Mouse (Mus musculus) intestine, embryonic 14.5 days (tissue): ENCODE data around the gene Tepsin. TPM values are rescaled to one million over a fixed set of nuclear protein-coding genes. Genes with fewer than 3 reads are reported as not detected.

Experiments used
- ATAC-seq: fragments of 200-750 bp; cut with Nextera tagmentation; replicated peaks from 2 replicates; pipeline ENCODE4 v1.8.0; 2017; ENCODE audit warnings: low read depth, moderate number of reproducible peaks, moderate TSS enrichment, moderate library complexity; ENCODE audit not compliant: low FRiP score, low TSS enrichment
- DNase-seq: peaks from one replicate; pipeline ENCODE4 v3.0.0-alpha.2; 2018; ENCODE audit warnings: low spot score
- H3K27ac ChIP-seq: fragments of 300-500 bp; sonication (generic); 2 replicates; pipeline ENCODE4 v1.5.1; 2014; ENCODE audit warnings: low read depth, mild to moderate bottlenecking, control low read depth
- H3K27me3 ChIP-seq: fragments of 300-500 bp; sonication (generic); replicated peaks from 2 replicates; pipeline ENCODE4 v1.6.1; 2014; ENCODE audit warnings: low read length, control low read depth; ENCODE audit not compliant: control insufficient read depth, insufficient read depth
- H3K36me3 ChIP-seq: fragments of 300-500 bp; sonication (generic); 2 replicates; pipeline ENCODE4 v1.6.1; 2014; ENCODE audit warnings: low read length, control low read depth; ENCODE audit not compliant: control insufficient read depth, insufficient read depth
- H3K4me1 ChIP-seq: fragments of 300-500 bp; sonication (generic); replicated peaks from 2 replicates; pipeline ENCODE4 v1.6.1; 2014; ENCODE audit warnings: low read length, control low read depth, mixed read lengths; ENCODE audit not compliant: control insufficient read depth, insufficient read depth
- H3K4me2 ChIP-seq: fragments of 300-500 bp; sonication (generic); 2 replicates; pipeline ENCODE4 v1.6.1; 2014; ENCODE audit warnings: low read length
- H3K4me3 ChIP-seq: fragments of 300-500 bp; sonication (generic); 2 replicates; pipeline ENCODE4 v1.5.1; 2014; ENCODE audit warnings: low read depth, low read length, control low read depth, mixed read lengths
- H3K9ac ChIP-seq: fragments of 300-500 bp; sonication (generic); 2 replicates; pipeline ENCODE4 v1.6.1; 2014; ENCODE audit warnings: mild to moderate bottlenecking, low read length
- H3K9me3 ChIP-seq: fragments of 300-500 bp; sonication (generic); 2 replicates; pipeline ENCODE4 v1.6.1; 2016; ENCODE audit warnings: low read length, control low read depth; ENCODE audit not compliant: control insufficient read depth
- WGBS: fragments of 180-500 bp; shearing (Covaris S2); extraction: QIAGEN DNeasy Blood & Tissue Kit; methylation state at CpG from one replicate; pipeline ENCODE4 v1.1.7; 2014; 5-methylcytosine and 5-hydroxymethylcytosine counted together
- polyA plus RNA-seq: library from polyadenylated mRNA; unstranded; fragments of >200 nt; fragmentation: Nextera tagmentation; extraction: Ambion mirVana; gene quantifications from 2 replicates; pipeline ENCODE4 v1.2.1, GENCODE M21; 2014

Tepsin gene
- polyA plus RNA-seq, 1 experiment from 2014 or later: 13.3 TPM

- DNase-seq: no peak
- H3K36me3 ChIP-seq: no peaks in the 10 kb centered on the region
- H3K4me3 ChIP-seq: 0 out of 2 replicates have a peak overlapping the region, but pooled peaks have one; percentile 55
- peaks cover 29% of the 10 kb centered on the region for H3K27me3 ChIP-seq
- ATAC-seq: peak; percentile 34; the same call in 1 of the 2 replicates
- peak overlapping the region; percentile 93 for H3K4me2 ChIP-seq
- H3K9ac ChIP-seq: no peak overlapping the region
- no peak overlapping the region for H3K27ac ChIP-seq
- H3K9me3 ChIP-seq: no peaks in the 10 kb centered on the region
- WGBS: 8% methylated on average over 22 of the region's 23 CpGs
- peaks cover 27% of the 10 kb centered on the region for H3K4me1 ChIP-seq
These were observed 50.3 kb downstream of the Tepsin start for GRCm38 (mm10) chr11:120048252-120048556.

- H3K36me3 ChIP-seq: no peaks in the 10 kb centered on the region
- H3K4me2 ChIP-seq: peak overlapping the region; percentile 93
- no peak overlapping the region for H3K27ac ChIP-seq
- peak; percentile 21; the same call in 1 of the 2 replicates for ATAC-seq
- DNase-seq: no peak
- peaks cover 27% of the 10 kb centered on the region for H3K4me1 ChIP-seq
- peak overlapping the region; percentile 55 for H3K4me3 ChIP-seq
- 17% methylated on average over 23 of the region's 23 CpGs for WGBS
- H3K9me3 ChIP-seq: no peaks in the 10 kb centered on the region
- peak overlapping the region; percentile 42 for H3K9ac ChIP-seq
- peaks cover 29% of the 10 kb centered on the region for H3K27me3 ChIP-seq
These were observed 50.8 kb downstream of the Tepsin start for GRCm38 (mm10) chr11:120047531-120048251.

- peak; percentile 75 for DNase-seq
- H3K4me2 ChIP-seq: peak within 1 kb of the TSS; percentile 93
- no peaks in the 10 kb centered on the region for H3K9me3 ChIP-seq
- peak within 1 kb of the TSS; percentile 55 for H3K4me3 ChIP-seq
- peaks cover 24% of the 10 kb centered on the region for H3K4me1 ChIP-seq
- H3K27me3 ChIP-seq: peaks cover 29% of the 10 kb centered on the region
- H3K9ac ChIP-seq: peak within 1 kb of the TSS; percentile 42
- no peak for ATAC-seq
- no peaks in the 10 kb centered on the region for H3K36me3 ChIP-seq
- 1% methylated on average over 53 of the region's 63 CpGs for WGBS
- no peak within 1 kb of the TSS for H3K27ac ChIP-seq
These were observed 51.9 kb downstream of the Tepsin start, which contains the start of gene Aatk for GRCm38 (mm10) chr11:120046553-120047191. Gene Aatk, minus strand, starts transcription at chr11:120047167.

DNA sequence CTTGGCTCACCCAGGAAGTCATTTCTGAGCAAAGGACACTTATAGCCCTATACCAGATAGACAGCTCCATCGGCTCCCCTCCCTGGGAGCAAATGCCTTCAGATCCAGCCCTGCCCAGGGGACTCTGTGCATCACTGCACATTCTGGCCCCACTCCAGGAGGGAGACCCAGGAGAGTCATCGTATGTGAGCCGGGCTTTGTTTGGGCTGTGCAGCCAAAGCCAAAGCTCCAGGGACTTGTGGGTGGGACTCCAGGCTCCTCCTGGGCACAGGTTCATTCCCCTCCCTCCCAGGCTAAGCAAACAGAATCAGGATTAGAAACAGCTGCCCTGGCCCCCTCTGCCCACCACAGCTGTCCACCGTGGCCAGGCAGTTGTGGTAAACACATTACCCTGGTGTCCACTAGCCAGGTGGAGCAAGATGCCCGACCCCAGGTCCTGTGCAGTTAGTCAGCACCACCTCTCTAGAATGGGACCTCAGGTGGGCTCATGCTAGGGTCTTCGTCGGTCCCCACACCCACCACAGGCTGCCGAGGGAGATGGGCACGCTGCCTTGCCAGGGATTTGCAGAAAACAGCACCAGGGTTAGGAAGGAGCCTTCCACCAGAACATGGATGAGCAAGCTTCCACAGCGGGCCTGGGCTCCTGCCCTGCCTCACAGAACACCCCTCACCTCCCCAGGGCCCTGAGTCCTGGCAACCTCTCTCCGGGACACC lies 52.5 kb downstream of the Tepsin start:
- DNase-seq (no peak), ATAC-seq (no peak)
- WGBS: 42% methylated on average over 11 of the region's 11 CpGs
- H3K4me2 ChIP-seq: peak overlapping the region; percentile 93
- peak overlapping the region; percentile 55 for H3K4me3 ChIP-seq
- H3K9me3 ChIP-seq: no peaks in the 10 kb centered on the region
- H3K27ac ChIP-seq: no peak overlapping the region
- H3K36me3 ChIP-seq: no peaks in the 10 kb centered on the region
- H3K4me1 ChIP-seq: peaks cover 17% of the 10 kb centered on the region
- H3K27me3 ChIP-seq: peaks cover 29% of the 10 kb centered on the region
- peak overlapping the region; percentile 42 for H3K9ac ChIP-seq

DNA sequence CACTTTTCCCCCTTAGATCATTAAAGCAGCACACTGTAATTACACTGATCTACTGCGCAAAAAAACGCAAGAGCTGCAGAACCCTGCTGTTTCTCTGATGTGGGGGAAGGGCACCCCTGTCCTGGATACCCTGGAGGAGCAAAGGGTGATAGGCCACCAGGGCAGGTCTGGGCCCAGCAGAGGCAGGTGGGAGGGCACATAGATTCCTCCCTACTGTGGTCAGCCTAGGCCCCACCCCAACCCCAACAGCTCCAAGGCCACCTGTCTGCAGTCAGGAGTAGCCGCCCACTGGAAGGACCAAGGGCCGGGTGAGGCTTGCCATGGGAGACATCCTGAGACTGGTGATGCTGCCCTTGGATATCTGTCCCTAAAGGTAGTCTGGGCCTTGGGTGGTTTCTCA lies 53.2 kb downstream of the Tepsin start:
- H3K4me3 ChIP-seq: no peak overlapping the region
- peak overlapping the region; percentile 93 for H3K4me2 ChIP-seq
- no peaks in the 10 kb centered on the region for H3K9me3 ChIP-seq
- H3K9ac ChIP-seq: no peak overlapping the region
- H3K27me3 ChIP-seq: peaks cover 29% of the 10 kb centered on the region
- H3K36me3 ChIP-seq: no peaks in the 10 kb centered on the region
- peaks cover 15% of the 10 kb centered on the region for H3K4me1 ChIP-seq
- ATAC-seq: no peak
- 58% methylated on average over 4 of the region's 4 CpGs for WGBS
- DNase-seq: no peak
- H3K27ac ChIP-seq: no peak overlapping the region

GRCm38 (mm10) chr11:120042141-120042838 lies 56.2 kb downstream of the Tepsin start:
- WGBS: 65% methylated on average over 7 of the region's 7 CpGs
- no peaks in the 10 kb centered on the region for H3K9me3 ChIP-seq
- DNase-seq (no peak), ATAC-seq (no peak)
- H3K9ac ChIP-seq: no peak overlapping the region
- peaks cover 11% of the 10 kb centered on the region for H3K4me1 ChIP-seq
- H3K4me3 ChIP-seq: no peak overlapping the region
- no peak overlapping the region for H3K4me2 ChIP-seq
- H3K27me3 ChIP-seq: peaks cover 11% of the 10 kb centered on the region; the same call in 1 of the 2 replicates
- no peak overlapping the region for H3K27ac ChIP-seq
- H3K36me3 ChIP-seq: no peaks in the 10 kb centered on the region

GRCm38 (mm10) chr11:120041191-120042123 lies 57.1 kb downstream of the Tepsin start:
- Histone ChIP-seq H3K27ac (no peak overlapping the region), H3K9ac (no peak overlapping the region), H3K27me3 (0 out of 2 replicates have a peak, but pooled peaks cover 8% of the 10 kb centered on the region), H3K9me3 (no peaks in the 10 kb centered on the region), H3K4me3 (no peak overlapping the region), H3K4me2 (no peak overlapping the region), H3K4me1 (peaks cover 10% of the 10 kb centered on the region), H3K36me3 (no peaks in the 10 kb centered on the region)
- WGBS: 55% methylated on average over 13 of the region's 13 CpGs
- DNase-seq (no peak), ATAC-seq (no peak)
